Mouse (Mus musculus) midbrain, embryonic 15.5 days (tissue): ENCODE data around the gene Card9. TPM values are rescaled to one million over a fixed set of nuclear protein-coding genes. Genes with fewer than 3 reads are reported as not detected.

ENCODE experiments used
- ATAC-seq: fragments of 200-750 bp; cut with Nextera tagmentation; replicated peaks from 2 replicates; pipeline ENCODE4 v1.8.0; 2017; ENCODE audit warnings: moderate TSS enrichment
- H3K27ac ChIP-seq: fragments of 300-500 bp; sonication (generic); 2 replicates; pipeline ENCODE4 v1.5.1; 2015; ENCODE audit warnings: mild to moderate bottlenecking, inconsistent platforms
- H3K27me3 ChIP-seq: fragments of 300-500 bp; sonication (generic); replicated peaks from 2 replicates; pipeline ENCODE4 v1.6.1; 2015; ENCODE audit warnings: inconsistent platforms
- H3K36me3 ChIP-seq: fragments of 300-500 bp; sonication (generic); replicated peaks from 2 replicates; pipeline ENCODE4 v1.6.1; 2015; ENCODE audit warnings: inconsistent platforms
- H3K4me1 ChIP-seq: fragments of 300-500 bp; sonication (generic); 2 replicates; pipeline ENCODE4 v1.6.1; 2015; ENCODE audit warnings: inconsistent platforms
- H3K4me2 ChIP-seq: fragments of 300-500 bp; sonication (generic); 2 replicates; pipeline ENCODE4 v1.6.1; 2015; ENCODE audit warnings: inconsistent platforms, mild to moderate bottlenecking, moderate library complexity
- H3K4me3 ChIP-seq: fragments of 300-500 bp; sonication (generic); 2 replicates; pipeline ENCODE4 v1.5.1; 2015; ENCODE audit warnings: mild to moderate bottlenecking, inconsistent platforms
- H3K9ac ChIP-seq: fragments of 300-500 bp; sonication (generic); 2 replicates; pipeline ENCODE4 v1.6.1; 2015; ENCODE audit warnings: mild to moderate bottlenecking, inconsistent platforms
- H3K9me3 ChIP-seq: fragments of 300-500 bp; sonication (generic); 2 replicates; pipeline ENCODE4 v1.6.1; 2016; ENCODE audit warnings: inconsistent platforms
- whole genome bisulfite sequencing: fragments of 180-500 bp; shearing (Covaris S2); methylation state at CpG from one replicate; pipeline ENCODE4 v1.1.7; 2015; ENCODE audit warnings: mixed read lengths; 5-methylcytosine and 5-hydroxymethylcytosine counted together
- polyA plus RNA-seq: library from polyadenylated mRNA; unstranded; fragments of >200 nt; fragmentation: Nextera tagmentation; extraction: Ambion mirVana; gene quantifications from 2 replicates; pipeline ENCODE4 v1.2.1, GENCODE M21; 2015

Card9 gene
- polyA plus RNA-seq, 1 experiment from 2014 or later = 2.9 TPM

DNA sequence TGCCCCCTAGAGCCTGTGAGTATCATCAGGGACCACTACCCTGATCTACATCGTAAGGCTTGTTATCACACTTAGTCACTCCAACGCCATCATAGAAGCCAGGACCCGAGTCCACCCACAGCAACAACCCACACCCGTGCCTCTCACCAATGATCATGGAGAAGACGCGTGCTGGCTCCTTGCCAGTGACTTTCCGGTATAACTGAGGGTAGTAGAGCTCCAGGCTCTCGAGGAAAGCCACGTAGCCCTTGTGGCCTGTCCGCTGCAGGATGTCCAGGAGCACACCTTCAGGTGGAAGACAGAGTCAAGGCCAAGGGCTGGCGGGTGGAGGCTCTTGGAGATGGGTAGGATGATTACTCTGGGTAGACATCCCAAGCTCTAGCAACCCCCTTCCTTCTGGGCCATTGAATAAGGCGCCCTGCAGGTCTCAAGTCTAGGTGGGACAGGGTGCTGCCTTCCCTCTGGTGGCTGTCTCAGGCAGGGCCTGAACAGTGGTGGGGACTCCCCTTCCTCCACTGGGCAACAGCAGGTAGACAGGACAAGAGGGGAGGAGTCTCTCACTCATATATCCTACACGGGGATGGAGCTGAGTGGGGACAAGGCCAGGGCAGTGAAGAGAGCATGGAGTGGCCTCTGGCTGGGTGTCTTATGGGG is 1.9 kb downstream of the Card9 start:
- Histone ChIP-seq H3K27me3 (no peaks in the 10 kb centered on the region), H3K4me1 (peaks cover 2% of the 10 kb centered on the region), H3K36me3 (no peaks in the 10 kb centered on the region), H3K4me3 (no peak overlapping the region), H3K9me3 (no peaks in the 10 kb centered on the region), H3K4me2 (no peak overlapping the region), H3K27ac (no peak overlapping the region), H3K9ac (no peak overlapping the region)
- 89% methylated on average over 13 of the region's 13 CpGs for WGBS
- ATAC-seq = no peak

DNA sequence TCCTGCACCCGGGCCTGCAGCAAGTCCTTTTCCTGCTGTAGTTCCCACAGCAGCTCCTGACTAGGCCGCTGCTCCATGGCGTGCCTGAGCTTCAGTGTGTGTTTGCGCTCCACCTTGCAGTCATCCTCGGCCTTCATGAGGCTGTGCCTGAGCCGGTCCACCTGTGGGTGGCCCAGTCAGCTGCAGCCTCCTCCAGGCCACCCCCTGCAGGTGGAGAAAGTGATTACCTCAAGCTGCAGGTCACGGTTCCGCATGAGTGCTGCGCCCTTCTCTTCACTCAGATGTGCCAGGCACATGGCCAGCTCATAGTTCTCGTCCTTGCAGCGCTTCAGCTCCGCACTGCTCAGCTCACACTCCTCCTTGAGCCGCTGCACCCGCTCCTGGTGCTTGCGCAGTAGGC is 3.2 kb downstream of the Card9 start:
- Histone ChIP-seq H3K9me3 (no peaks in the 10 kb centered on the region), H3K27ac (no peak overlapping the region), H3K27me3 (no peaks in the 10 kb centered on the region), H3K4me1 (peaks cover 15% of the 10 kb centered on the region), H3K4me3 (no peak overlapping the region), H3K36me3 (no peaks in the 10 kb centered on the region), H3K9ac (no peak overlapping the region), H3K4me2 (no peak overlapping the region)
- 43% methylated on average over 15 of the region's 15 CpGs for WGBS
- ATAC-seq = no peak

DNA sequence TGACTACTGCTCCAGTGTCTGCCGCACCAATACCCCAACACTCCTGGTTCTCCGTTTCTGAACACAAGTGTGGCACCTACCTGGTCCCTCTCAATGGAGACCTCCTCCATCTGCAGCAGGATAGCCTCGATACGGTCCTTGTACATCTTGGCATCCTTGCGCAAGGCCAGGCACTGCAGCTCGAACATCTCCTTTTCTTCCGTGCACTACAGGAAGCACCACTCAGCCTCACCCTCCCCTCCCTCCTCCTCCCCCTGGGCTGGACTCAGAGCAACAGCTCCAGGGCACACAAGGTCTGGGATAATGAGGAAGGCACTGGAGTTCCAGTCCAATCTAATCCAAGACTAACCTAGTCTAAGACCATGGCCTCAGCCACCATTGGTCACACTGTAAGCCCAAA is 4.0 kb downstream of the Card9 start:
- ATAC-seq = no peak
- Histone ChIP-seq H3K4me3 (no peak overlapping the region), H3K27me3 (no peaks in the 10 kb centered on the region), H3K27ac (no peak overlapping the region), H3K9me3 (no peaks in the 10 kb centered on the region), H3K36me3 (no peaks in the 10 kb centered on the region), H3K4me2 (no peak overlapping the region), H3K9ac (no peak overlapping the region), H3K4me1 (peaks cover 16% of the 10 kb centered on the region)
- WGBS = 77% methylated on average over 7 of the region's 7 CpGs

DNA sequence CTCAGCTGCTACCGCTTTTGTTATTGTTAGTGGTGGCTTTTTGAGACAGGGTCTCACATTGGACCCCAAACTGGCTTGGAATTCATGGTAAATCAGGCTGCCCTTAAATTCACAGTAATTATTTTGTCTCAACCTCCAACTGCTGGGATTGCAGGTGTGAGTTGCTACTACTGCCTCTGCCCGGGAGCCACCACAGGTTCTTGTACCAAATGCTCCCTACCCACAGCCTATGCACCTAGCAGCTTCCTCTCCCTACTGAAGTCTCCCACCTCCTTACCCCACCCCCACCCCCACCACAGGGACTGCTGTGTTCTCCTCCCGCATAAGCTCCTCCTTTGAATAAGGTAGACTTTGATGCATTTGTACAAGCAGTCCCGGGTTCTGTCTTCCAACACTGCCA is 4.5 kb downstream of the Card9 start:
- Histone ChIP-seq H3K27ac (no peak overlapping the region), H3K27me3 (no peaks in the 10 kb centered on the region), H3K9me3 (no peaks in the 10 kb centered on the region), H3K4me1 (peaks cover 19% of the 10 kb centered on the region), H3K4me2 (no peak overlapping the region), H3K36me3 (no peaks in the 10 kb centered on the region), H3K9ac (no peak overlapping the region), H3K4me3 (no peak overlapping the region)
- 89% methylated on average over 4 of the region's 4 CpGs for WGBS
- no peak for ATAC-seq

DNA sequence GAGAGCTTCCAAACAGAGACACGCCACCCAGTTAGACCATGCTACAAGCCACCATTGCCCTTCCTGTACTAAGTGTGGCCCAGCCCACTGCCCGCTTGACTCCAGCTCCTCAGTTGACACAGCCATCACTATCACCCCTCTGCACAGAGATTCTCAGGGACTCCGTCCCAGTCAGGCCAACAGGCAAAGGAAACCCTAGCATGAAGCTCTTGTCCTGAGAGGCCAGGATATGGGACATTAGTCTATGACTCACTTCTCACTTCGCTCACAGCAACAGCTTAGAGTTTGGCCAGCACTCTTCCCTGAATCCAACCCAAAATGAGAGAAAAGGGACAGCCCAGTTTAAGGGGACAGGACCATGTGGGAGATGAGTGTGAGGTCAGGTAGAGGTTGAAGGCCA is 6.3 kb downstream of the Card9 start:
- H3K9me3 ChIP-seq = no peaks in the 10 kb centered on the region
- no peak overlapping the region for H3K27ac ChIP-seq
- H3K4me1 ChIP-seq = peaks cover 28% of the 10 kb centered on the region
- no peak overlapping the region for H3K4me3 ChIP-seq
- H3K9ac ChIP-seq = no peak overlapping the region
- no peak overlapping the region for H3K4me2 ChIP-seq
- no peaks in the 10 kb centered on the region for H3K36me3 ChIP-seq
- ATAC-seq = no peak
- no peaks in the 10 kb centered on the region for H3K27me3 ChIP-seq
- WGBS = 95% methylated on average over 4 of the region's 4 CpGs

DNA sequence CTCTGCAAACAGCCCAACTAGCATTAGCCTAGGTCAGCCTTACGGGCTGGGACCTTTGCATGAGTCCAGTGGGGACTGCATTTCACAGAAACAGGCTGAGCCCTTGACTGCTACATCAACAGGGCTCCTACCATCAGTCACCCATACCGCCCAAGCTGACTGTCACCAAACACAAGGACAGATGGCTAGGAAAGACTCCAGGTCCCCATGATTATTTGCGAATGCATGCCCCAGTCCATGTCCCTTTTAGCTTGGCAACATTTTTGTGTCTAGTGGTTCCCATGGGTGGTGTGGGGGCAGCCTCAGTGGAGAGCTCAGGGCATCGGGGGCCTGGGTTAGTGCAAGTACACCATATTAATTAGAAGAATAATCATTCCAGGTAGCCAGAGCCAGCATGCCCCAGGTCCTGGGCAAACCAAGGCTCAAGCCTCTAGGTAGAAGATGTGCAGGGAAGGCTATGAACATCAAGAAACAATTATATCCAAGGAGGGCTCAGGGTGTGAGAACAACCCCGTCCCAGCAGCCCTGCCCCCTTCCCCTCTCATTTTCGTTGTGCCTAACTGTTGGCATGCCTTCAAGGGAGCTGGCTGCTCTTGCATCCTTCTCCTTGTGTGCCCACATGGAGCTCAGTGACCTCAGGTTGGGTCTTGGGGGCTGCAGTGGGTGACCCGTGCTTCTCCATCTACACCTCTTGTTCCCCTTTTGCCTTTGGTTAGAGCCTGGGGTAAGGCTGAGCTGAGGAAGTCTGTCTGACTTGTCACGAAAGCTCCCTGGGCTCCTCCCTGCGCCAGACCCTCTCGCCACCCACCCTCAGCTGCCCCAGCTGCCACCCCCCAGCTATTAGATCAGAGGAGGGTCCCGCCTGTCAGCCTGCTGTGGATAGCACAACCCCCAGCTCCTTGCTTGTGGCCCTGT is 7.4 kb downstream of the Card9 start:
- 90% methylated on average over 11 of the region's 11 CpGs for WGBS
- Histone ChIP-seq H3K27ac (no peak overlapping the region), H3K4me1 (peaks cover 28% of the 10 kb centered on the region), H3K4me2 (peak overlapping the region; percentile 91), H3K9ac (peak overlapping the region; percentile 99), H3K4me3 (peak overlapping the region; percentile 91), H3K36me3 (peaks cover 5% of the 10 kb centered on the region; the same call in 1 of the 2 replicates), H3K27me3 (no peaks in the 10 kb centered on the region), H3K9me3 (no peaks in the 10 kb centered on the region)
- ATAC-seq = no peak

DNA sequence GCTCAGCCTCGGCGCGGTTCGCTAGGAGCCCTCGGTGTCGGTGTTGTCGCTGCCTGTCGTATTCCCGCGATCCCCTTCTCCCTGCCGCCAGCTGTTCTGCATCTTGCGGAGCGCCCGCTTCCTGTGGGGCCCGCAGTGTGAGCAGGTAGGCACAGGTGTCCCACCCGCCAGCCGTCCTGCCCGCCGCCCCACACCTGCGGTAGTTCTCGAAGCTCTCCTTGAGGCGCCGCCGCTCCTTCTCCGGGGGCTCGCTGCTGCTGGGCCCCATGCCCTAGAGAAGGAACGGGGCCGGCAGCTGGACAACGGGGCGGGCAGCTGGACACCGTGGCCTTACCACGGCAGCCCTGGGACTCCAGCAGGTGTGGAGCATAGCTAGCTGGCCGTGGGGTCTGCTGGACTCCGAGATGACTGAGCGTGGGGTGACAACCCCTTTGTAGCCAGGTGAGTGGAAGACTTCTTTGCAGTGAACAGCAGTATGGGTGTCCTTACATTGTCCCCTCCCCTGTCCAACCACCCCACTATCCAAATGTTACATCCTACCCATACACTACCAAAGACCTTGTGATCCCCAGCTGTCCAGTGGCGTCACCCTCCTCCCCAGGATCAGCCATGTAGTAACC is 8.3 kb downstream of the Card9 start:
- ATAC-seq = peak; percentile 46
- Histone ChIP-seq H3K4me2 (peak overlapping the region; percentile 91), H3K4me1 (peaks cover 28% of the 10 kb centered on the region), H3K4me3 (peak overlapping the region; percentile 91), H3K9me3 (no peaks in the 10 kb centered on the region), H3K27ac (peak overlapping the region; percentile 92), H3K9ac (peak overlapping the region; percentile 99), H3K36me3 (peaks cover 5% of the 10 kb centered on the region; the same call in 1 of the 2 replicates), H3K27me3 (no peaks in the 10 kb centered on the region)
- 2% methylated on average over 36 of the region's 36 CpGs for WGBS

DNA sequence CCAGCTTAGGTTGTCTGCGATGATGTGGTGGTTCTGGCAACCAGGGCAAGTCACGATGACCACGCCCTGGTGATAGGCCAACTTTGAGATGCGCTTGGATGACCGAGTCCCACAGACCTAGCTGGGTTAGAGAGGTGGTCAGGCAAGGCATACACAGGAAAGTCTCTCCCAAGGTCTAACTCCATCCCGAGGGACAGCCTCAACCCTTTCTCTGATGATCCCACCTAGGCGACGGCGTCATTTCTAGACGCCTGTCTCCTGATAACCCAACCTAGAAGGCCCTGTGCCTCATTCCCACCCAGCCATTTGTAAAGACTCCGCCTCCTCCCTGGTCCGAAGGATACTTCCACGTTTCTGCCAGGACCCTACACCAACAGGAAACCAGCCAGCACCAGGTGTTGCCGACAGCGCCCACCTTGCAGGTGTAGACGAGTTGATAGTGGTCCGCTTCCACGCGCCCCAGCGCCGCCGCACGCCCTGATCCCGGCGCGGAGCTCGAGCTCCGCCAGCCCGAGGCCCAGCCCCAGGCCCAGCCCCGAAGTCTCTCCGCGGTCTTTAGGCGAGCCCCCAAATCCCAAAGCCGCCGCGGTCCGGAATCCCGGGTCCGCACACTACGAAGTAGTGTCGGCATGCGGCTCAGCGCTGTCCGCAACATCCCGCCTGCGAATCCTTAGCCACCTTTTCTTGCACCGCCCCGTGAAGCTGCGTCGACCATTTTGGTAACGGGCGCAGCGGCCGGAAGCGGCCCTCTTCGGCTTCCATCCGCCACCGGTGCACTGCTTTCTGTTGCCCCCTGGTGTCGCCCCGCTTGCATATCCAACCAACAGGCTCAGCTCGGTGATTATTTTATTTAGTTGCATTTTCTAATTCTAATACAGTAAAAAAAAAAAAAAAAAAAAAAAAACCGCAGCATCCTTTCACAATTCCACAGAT is 9.1 kb downstream of the Card9 start, which contains the start of gene Dnlz:
Gene Dnlz, minus strand, starts transcription at position 753 of the 933 bp plus-strand sequence.
- WGBS = 3% methylated on average over 62 of the region's 62 CpGs
- Histone ChIP-seq H3K4me3 (peak within 1 kb of the TSS; percentile 91), H3K9me3 (no peaks in the 10 kb centered on the region), H3K27ac (peak within 1 kb of the TSS; percentile 92), H3K9ac (peak within 1 kb of the TSS; percentile 99), H3K4me2 (peak within 1 kb of the TSS; percentile 91), H3K4me1 (peaks cover 28% of the 10 kb centered on the region), H3K36me3 (peaks cover 11% of the 10 kb centered on the region), H3K27me3 (no peaks in the 10 kb centered on the region)
- ATAC-seq = peak; percentile 88

DNA sequence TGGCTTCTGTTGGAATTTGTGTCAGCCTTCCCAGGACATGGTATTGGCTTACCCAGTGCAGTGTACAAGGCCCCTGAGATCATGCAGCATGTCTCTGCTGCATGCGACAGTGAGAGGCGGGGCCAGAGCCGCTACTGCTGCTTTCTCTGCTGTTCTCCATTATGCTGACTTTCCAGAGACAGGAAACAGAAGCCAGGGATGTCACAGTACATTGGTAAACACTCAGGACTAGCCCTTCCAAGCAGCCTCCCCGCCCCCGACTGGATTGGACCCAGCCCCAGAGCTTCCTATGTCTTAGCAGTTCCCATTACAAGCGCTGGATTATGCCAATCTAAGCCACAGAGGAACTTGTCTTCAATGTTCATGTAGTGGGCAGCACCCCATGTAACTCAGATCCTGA is 12.5 kb downstream of the Card9 start:
- peaks cover 29% of the 10 kb centered on the region for H3K36me3 ChIP-seq
- no peaks in the 10 kb centered on the region for H3K9me3 ChIP-seq
- H3K9ac ChIP-seq = no peak overlapping the region
- H3K4me2 ChIP-seq = no peak overlapping the region
- H3K4me1 ChIP-seq = peaks cover 21% of the 10 kb centered on the region
- no peak overlapping the region for H3K4me3 ChIP-seq
- no peak for ATAC-seq
- WGBS = 72% methylated on average over 6 of the region's 6 CpGs
- H3K27me3 ChIP-seq = no peaks in the 10 kb centered on the region
- no peak overlapping the region for H3K27ac ChIP-seq

DNA sequence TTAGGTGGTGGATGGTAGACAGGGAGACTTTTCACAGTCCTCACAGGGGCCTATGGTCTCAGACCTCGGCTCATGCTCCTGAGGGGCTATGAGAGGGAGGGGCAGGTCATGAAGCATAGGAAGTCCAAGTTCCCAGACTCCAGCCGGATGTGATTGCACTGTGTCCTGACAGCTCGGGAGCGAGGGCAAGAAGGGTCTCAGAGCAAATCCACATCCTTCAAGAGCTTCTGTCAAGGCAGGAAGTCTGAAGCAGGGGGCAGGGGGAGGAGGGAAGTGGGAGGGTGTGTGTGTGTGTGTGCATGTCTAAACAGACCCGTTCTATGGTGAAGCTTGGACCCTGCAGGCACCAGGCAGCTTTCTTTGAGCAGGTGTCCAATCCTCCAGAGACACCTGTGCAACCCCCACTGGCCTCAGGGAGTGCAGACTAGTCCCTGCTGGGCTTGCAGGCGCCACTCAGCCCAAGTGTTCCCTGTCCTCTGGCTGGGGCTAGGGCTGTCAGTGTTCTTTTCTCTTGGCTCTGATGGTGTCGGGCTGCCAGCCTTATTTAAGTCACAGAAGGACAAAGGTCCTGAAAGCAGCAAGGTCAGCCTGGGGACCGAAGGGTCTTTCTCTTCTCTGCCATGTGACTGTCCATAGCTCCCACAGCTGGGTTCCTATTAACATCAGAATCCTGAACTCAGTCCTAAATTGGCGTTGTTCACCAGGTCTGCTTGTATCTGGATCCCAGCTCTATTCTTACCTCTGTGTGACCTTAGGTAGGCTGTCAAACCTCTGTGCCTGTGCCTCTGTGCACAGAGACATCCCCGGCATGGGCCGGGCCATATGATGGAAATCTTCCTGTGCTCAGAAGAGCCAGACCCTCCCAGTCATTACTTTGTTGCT is 17.9 kb downstream of the Card9 start:
- peaks cover 58% of the 10 kb centered on the region for H3K36me3 ChIP-seq
- H3K27ac ChIP-seq = no peak overlapping the region
- H3K4me3 ChIP-seq = no peak overlapping the region
- H3K4me1 ChIP-seq = no peaks in the 10 kb centered on the region
- no peaks in the 10 kb centered on the region for H3K27me3 ChIP-seq
- WGBS = 73% methylated on average over 11 of the region's 11 CpGs
- H3K9ac ChIP-seq = no peak overlapping the region
- no peaks in the 10 kb centered on the region for H3K9me3 ChIP-seq
- no peak overlapping the region for H3K4me2 ChIP-seq
- ATAC-seq = no peak

DNA sequence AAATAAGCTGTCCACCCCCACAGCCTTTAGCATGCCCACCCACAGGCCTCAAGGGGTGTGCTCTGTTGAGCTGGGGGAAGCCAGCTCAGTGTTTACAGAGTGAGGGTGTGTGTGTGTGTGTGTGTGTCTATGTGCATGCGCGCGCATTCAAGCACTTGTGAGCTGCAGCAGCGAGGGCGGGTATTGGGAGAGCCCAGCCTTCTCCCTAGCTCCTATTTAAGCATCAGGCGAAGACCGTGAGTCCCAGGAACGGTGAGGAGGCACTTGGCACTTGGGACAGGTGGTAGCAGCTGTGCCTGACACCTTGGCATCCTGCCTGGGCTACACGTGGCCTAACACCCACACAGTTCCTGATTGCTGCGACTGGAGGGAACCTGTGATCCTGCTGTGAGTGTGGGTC is 18.7 kb downstream of the Card9 start:
- no peaks in the 10 kb centered on the region for H3K27me3 ChIP-seq
- no peaks in the 10 kb centered on the region for H3K9me3 ChIP-seq
- H3K9ac ChIP-seq = no peak overlapping the region
- no peak for ATAC-seq
- no peaks in the 10 kb centered on the region for H3K4me1 ChIP-seq
- H3K4me3 ChIP-seq = no peak overlapping the region
- H3K4me2 ChIP-seq = no peak overlapping the region
- WGBS = 86% methylated on average over 10 of the region's 10 CpGs
- H3K27ac ChIP-seq = no peak overlapping the region; the same call in 1 of the 2 replicates
- peaks cover 56% of the 10 kb centered on the region for H3K36me3 ChIP-seq
